Mouse (Mus musculus) heart, adult 11 months (tissue): ENCODE measurements around the gene Uba2.
"Not testable (repeated sequence)": the region's sequence is repeated elsewhere in the genome, so short reads cannot be mapped to it uniquely, and the experiment has no call there.

Source experiments
- DNase-seq: peaks from one replicate; pipeline ENCODE4 v3.0.0; 2022

Gene Uba2

DNA sequence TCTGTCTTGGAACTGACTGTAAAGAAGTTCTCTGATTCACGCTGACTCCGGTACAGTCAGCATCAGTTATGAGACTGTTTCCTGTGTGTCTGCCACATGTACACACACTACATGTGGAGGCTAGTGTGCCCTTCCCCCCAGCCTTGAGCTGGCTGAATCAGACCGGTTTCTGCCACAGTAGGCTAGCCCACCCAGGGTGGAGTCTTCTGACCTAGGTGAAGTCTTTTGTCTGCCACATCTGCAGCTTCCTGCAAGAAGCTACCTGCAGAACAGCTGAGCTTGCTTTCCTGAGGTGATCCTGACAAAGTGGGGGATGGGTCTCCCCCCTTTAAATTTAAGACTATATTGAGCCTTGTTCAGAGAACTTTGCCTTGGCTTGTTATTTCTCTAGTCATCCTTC lies at the start of gene Uba2:
Gene Uba2 (minus strand): TSS at position 146 of the 400 bp plus-strand sequence.
- DNase-seq, result no peak

DNA sequence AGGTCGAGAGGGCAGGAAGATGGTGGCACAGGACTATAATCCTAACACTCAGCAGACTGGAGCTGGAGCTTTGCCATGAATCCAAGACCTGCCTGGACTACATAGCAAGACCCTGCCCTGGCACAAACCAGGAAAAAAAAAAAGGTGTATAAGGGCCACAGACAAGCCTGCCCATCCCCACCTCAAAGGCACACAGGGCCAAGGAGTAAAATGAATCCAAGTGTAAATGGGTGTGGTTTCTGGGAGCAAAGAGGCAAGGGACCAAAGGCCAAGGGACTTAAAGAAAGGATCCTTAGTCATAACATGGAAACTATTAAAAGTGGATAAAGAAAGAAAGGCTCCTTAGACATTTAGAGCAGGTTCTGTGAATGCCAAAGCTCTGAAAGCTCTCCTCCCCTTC lies 49.1 kb upstream of the Uba2 start:
- no peak for DNase-seq

- no peak for DNase-seq
Measured at GRCm38 (mm10) chr7:34216474-34216873, 47.1 kb upstream of the Uba2 start.

DNA sequence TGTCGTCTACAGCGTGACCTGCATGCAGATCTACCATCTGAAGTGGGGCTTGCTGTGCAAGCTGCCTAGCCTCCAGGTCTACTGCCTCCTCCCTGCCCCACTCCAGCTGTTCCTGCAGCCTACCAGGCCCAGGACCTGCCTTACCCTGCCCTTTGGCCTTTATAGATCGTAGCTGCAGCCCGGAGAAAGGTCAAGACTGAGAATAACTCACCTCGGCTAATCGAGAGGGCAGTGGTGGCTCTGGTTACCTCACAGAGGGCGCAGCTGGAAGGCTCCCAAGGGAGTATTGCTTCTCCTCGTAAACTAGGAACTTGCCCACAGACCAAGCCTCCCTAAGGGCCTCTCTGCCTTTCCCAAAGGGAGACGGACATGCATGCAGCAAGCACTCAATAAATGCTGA lies 46.1 kb upstream of the Uba2 start:
- DNase-seq, result no peak

DNA sequence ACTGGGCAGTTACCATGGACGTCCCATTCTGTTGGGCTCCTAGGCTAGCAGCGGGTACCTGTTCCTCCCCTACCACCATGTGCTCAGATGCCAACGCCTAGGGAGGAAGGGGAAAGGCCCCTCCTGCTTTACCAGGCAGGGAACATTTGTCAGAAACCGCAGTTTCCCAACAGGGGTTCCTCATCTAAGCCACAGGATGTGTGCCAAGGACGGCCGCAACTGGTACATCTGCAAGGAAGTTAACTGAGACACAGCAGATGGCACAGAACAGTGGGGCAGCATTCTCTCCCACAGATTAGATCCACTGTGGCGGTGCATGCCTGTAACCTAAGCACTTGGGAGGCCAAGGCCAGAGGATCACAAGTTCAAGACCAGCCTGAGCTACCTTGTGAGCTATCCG lies 45.2 kb upstream of the Uba2 start:
- DNase-seq, result peak; percentile 95

- no peak for DNase-seq
Measured at GRCm38 (mm10) chr7:34213281-34213680, 43.9 kb upstream of the Uba2 start.

- DNase-seq, result no peak
Measured at GRCm38 (mm10) chr7:34208027-34208745, 38.8 kb upstream of the Uba2 start.

DNA sequence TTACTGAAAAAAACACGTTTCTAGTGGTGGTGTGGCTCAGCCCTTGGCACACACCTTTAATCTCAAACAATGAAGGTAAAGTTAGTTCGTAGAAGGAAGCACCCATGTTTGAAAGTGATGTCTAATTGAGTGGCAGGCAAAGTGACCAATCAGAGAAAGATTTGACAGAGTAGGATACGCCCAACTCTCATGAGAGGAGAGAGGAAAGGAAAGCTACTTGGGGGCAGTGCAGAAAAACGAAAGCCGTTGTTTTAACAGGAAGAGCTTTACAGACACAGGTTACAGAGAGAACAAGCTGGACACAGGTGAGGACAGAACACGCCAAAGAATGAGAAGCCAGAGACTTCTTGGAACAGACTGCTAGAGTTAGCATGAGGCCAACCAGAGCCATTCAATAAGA lies 36.9 kb upstream of the Uba2 start:
- DNase-seq, result no peak

DNA sequence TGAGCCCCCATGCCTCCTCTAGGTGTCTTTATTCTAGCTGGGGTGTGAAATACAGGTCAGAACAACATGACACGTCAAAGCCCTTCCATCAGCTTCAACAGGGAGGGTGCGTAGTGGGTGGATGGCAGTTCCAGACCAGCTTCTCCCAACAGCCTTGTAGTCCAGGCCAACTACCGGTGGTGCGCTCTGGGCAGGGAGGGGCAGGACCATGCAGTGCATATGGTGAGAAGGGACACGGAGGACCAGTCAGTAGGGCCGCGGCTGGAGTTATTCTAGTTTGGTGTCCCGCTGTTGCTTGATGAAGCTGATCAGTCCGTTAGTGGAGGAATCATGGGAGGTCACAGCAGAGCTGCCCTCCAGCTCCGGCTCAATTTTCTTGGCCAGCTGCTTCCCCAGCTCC lies 32.7 kb upstream of the Uba2 start:
- not testable (repeated sequence) for DNase-seq

- DNase-seq, result no peak
Measured at GRCm38 (mm10) chr7:34200829-34201228, 31.4 kb upstream of the Uba2 start.

DNA sequence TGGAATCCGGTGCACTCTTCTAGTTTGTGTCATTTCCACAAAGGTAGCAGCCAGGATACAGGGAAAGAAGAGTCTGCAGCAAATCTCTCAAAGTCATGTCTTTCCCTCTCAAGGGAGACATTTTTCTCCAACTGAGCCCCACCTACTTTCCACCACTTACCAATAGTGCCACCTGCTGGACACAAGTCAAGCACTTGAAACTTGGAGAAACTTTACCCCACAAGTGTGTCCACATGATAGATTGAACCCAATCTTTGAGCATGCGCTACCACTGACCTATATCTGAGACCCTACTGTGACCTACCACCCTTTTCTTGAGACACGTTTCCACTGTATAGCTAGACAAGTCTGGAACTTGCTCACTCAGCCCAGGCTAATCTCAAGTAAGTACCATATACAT lies 28.9 kb upstream of the Uba2 start:
- no peak for DNase-seq

DNA sequence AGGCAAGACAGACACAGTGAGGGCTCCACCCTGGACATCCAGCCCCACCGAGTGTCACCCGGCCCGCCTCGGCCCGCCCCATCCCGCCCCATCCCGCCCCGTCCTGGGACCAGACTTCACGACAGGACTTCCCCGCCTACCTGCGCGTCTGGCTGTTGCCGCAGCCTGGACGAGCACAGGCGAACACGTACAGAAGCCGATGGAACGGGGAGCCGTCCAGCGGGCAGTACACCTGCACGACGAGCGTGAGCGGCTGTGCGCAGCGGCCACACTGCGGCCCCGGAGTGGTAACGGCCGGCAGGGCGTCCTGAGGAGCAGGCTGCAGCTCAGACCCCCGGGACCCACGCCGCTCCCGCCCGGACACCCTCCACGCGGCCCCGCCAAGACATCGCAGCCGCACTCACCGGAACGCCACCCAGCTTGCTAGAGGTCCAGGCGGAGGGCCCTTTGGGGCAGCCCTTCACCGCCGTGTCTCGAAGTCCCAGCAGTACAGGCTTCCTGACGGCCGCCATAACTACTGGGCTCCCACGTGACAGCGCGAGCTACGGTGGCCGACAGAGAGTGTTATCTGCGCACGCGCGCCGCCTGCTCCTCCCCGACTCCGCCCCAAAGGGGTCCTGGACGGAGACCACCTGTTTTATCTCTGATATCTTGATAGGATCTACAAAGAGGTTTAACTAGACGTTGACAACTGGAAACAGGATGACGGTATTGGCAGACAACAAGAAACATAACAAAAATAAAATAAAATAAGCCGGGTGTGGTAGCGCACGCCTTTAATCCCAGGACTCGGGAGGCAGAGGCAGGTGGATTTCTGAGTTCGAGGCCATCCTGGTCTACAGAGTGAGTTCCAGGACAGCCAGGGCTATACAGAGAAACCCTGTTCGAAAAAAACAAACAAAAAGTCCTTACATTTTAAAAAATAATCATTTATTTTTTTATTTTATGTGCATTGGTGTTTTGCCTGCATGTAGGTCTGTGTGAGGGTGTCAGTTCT lies 27.0 kb upstream of the Uba2 start, which contains the start of gene Pdcd2l:
Gene Pdcd2l (minus strand): TSS at position 530 of the 997 bp plus-strand sequence.
- peak; percentile 99 for DNase-seq

DNA sequence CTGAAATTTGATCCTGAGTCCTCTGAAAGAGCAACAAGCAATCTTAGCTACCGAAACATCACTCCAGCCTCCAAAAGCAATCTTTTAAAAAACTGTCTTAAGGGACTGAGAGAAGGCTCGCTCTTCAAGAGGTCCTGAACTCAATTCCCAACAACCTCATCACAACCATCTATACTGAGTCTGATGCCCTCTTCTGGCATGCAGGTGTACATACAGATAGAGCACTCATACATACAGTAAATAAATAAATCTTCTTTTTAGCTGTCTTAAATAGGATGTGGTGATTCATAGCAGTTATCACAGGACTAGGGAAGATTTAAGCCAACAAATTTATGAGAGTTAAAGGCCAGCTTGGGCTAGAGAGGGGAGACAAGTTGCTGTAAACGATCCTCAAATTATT lies 26.2 kb upstream of the Uba2 start:
- no peak for DNase-seq

DNA sequence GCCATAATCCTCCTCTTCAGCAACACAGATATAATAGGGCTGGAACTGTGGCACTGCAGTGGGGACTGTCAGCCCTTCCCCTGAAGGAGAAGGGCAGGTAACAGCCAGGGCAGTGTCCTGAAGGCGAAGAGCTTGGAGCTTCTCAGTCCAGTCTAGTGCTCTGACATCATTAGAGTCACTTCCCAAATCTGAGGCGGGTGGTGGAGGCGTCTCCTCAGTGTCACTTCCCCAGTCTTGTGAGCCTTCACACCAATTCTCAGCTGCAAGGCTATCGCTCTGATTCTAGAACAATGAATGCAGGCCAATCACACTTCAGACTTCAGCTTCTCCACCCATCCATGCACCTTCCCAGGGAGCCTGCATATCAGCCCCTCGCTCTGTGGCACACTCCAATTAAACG lies 23.4 kb upstream of the Uba2 start:
- peak; percentile 95 for DNase-seq

GRCm38 (mm10) chr7:34189376-34189989 lies 20.1 kb upstream of the Uba2 start:
- no peak for DNase-seq

DNA sequence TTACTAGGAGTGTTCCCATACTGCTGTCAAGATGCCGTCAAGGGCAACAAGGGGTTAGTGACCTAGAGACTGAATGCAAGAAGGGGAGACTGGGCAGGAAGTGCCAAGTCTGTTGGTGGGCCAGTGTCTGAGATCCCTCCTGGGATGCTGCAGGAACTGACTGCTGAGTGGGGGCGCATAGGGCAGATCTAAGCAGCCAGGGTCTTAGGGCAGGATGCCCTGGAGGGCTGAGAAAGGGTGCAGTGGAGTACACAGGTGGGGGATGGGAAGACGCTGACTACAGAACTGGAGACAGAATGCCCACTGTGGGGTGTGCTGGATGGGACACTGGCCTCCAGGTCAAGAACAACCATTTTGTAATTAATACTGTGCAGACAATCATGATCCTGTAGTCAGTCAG lies 14.4 kb upstream of the Uba2 start:
- DNase-seq, result peak; percentile 85

GRCm38 (mm10) chr7:34183356-34183755 lies 14.0 kb upstream of the Uba2 start:
- peak; percentile 80 for DNase-seq

DNA sequence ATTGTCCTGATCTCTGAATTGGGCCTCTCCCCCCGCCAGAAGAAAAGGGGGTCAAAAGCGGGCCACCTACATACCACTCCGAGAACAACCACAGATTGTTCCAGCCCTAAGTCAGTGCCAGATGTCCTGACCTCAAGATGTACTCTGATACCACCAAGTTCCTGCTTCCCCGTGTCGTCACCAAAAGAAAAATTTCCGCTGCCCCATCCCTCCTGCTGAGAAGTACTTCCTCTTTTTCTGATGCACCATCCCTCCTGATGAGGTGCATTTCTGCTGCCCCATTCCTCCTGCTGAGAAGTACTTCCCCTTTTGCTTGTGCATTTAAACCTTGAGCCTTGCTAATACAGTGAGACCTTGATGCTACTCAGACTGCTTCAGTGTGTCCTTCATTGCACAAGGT lies 6.8 kb upstream of the Uba2 start:
- not testable (repeated sequence) for DNase-seq

- no peak for DNase-seq
Measured at GRCm38 (mm10) chr7:34172251-34172650, 2.9 kb upstream of the Uba2 start.

DNA sequence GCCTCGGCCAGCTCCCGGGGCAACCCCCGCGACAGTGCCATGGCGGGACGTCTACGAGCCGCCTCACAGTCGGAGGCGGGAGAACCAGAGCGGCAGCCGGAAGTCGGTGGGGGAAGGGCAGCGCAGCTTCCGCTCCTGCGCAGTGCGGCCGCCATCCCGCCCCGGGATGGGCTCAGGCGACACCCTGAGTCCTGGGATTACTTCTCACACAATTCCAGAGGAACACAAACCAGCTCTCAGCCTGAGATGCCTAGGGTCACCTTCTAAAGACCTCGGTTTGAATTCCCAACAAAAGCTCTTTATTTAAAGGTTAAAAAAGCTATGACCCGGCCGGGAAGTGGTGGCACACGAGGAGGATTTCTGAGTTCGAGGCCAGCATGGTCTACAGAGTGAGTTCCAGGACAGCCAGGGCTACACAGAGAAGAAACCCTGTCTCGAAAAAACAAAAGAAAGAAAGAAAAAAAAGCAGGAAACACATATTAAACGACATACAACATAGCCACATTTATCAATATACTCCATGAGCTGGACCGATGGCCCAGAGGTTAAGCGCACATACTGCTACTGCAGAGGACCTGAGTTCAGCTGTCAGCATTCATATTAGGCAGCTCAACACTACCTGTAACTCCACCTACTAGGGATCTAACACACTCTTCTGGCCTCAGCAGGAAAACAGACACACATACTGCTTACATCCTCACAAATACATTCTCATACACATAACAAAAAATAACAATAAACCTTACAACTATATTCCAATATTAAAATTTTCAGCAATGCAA lies 738 bp downstream of the Uba2 start:
- DNase-seq, result peak; percentile 99

- DNase-seq, result no peak
Measured at GRCm38 (mm10) chr7:34167766-34168469, 1.5 kb downstream of the Uba2 start.

DNA sequence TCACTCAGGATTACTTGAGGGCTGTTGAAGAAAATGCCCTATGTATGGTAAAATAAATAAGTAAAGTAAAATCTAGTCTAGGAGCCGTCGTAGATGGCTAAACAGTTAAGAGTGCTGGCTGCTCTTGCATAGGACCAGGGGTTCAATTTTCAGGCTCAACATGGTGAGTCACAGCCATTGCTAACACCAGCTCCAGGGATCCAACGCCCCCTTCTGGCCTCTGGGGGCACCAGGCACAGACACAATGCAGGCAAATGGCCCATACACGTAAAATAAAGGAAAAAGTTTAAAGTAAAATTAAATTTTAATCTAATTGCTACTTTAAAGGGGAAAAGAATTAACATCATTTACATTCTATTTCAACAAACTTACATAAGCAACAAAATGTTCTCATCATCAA lies 2.5 kb downstream of the Uba2 start:
- no peak for DNase-seq
